Mouse (Mus musculus): Measurements from ENCODE around the gene Slc9a6. TPM values are rescaled to one million over a fixed set of nuclear protein-coding genes. Genes with fewer than 3 reads are reported as not detected.

Slc9a6 gene
- 14.5 TPM for polyA plus RNA-seq (2017; shearing (Covaris generic))

GRCm38 (mm10) chrX:56609623-56610317, at the start of gene Slc9a6:
Slc9a6 (plus strand) TSS chrX:56609757.

DNA sequence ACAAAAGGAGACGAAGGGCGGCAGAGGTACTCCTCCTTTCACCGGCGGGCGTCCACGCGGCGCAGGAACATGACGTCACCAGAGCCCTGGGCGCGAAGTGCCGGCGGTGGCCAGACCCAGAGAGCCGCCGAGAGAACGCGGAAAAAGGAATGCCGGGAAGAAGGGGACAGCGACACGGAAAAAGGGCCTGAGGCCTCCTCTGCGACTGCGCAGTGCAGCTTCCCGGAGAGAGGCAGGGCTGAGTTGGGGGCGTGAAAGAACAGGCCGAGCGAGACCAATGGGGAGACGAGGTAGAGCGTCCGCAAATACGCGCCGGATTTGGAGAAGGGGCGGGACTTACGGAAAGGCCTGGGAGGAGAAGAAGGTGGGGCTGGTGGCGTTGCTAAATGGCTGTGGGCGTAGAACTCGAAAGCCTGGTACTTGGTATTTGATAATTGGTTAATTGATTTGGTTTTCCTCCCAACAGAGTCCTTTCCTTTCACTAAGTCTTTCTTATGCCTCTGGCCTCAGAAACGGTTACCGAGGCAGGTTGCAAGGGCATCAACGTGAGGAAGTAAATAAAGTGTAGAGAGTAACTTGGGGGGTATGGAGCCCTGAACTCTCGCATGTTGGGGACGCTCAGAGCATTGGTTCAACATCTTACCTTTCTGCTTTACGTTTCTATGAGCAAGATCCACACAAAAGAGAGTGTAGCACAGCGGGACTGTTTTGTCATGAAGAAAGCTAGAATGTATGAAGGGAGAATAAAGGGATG, 11.5 kb upstream of the Slc9a6 start, which contains the start of gene Mmgt1:
Gene Mmgt1, minus strand, starts transcription at position 183 of the 754 bp plus-strand sequence.

Other genes starting within 250 kb of the Slc9a6 start
- 4.5 TPM for gene Smim10l2a, start 235.2 kb upstream of the Slc9a6 start, polyA plus RNA-seq (2017; shearing (Covaris generic))
- gene Gm2174, start 161.8 kb upstream of the Slc9a6 start, polyA plus RNA-seq (2017; shearing (Covaris generic)), result not detected
- gene Ints6l, start 154.9 kb upstream of the Slc9a6 start, polyA plus RNA-seq (2017; shearing (Covaris generic)), result 40.1 TPM
- gene Gm10477, start 85.0 kb upstream of the Slc9a6 start, polyA plus RNA-seq (2017; shearing (Covaris generic)), result not detected
- not detected for gene Gm648, start 60.2 kb upstream of the Slc9a6 start, polyA plus RNA-seq (2017; shearing (Covaris generic))
- gene Mmgt1, start 11.7 kb upstream of the Slc9a6 start, polyA plus RNA-seq (2017; shearing (Covaris generic)), result 9.8 TPM
- gene Fhl1, start 122.0 kb downstream of the Slc9a6 start, polyA plus RNA-seq (2017; shearing (Covaris generic)), result not detected
- 0.20 TPM for gene Map7d3, start 212.6 kb downstream of the Slc9a6 start, polyA plus RNA-seq (2017; shearing (Covaris generic))